Mouse (Mus musculus) stomach, postnatal 0 days (tissue): ENCODE data around the gene Dhtkd1.
"Not testable (repeated sequence)": the region's sequence is repeated elsewhere in the genome, so short reads cannot be mapped to it uniquely, and the experiment has no call there.

ENCODE experiments used
- CTCF ChIP-seq: IDR thresholded peaks from 2 replicates; pipeline ENCODE4 v1.5.1; 2016; ENCODE audit warnings: antibody characterized with exemption, low read depth, mild to moderate bottlenecking, moderate library complexity
- EP300 ChIP-seq: optimal IDR thresholded peaks from 2 replicates; pipeline ENCODE3; 2016; ENCODE audit warnings: antibody characterized with exemption

DNA sequence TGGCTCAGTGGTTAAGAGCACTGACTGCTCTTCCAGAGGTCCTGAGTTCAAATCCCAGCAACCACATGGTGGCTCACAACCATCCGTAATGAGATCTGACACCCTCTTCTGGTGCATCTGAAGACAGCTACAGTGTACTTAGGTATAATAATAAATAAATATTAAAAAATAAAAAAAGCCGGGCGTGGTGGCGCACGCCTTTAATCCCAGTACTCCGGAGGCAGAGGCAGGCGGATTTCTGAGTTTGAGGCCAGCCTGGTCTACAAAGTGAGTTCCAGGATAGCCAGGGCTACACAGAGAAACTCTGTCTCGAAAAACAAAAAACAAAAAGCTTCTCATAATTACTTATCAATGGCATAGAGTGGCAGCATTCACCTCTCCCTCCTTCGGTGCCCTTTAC is 7.2 kb upstream of the Dhtkd1 start:
- TF ChIP-seq CTCF, EP300: not testable (repeated sequence)
